Mouse (Mus musculus) lung, adult 10 weeks (tissue): ENCODE measurements around the gene Ppp2r5e. TPM values are rescaled to one million over a fixed set of nuclear protein-coding genes. Genes with fewer than 3 reads are reported as not detected.

ENCODE experiments used
- polyA plus RNA-seq: library from polyadenylated mRNA; stranded (reverse); fragments of 350-450 nt; fragmentation: Illumina TruSeq; extraction: RNeasy Lipid Tissue Mini Kit (QIAGEN cat#74804); gene quantifications from one replicate; pipeline ENCODE4 v1.2.3, GENCODE M21; 2014; ENCODE audit warnings: low read depth, low replicate concordance; ENCODE audit not compliant: insufficient read depth

Ppp2r5e gene
- polyA plus RNA-seq, result 14.3 TPM

GRCm38 (mm10) chr12:75596154-75597002 lies at the start of gene Ppp2r5e:
Gene Ppp2r5e, minus strand, starts transcription at chr12:75596245.

DNA sequence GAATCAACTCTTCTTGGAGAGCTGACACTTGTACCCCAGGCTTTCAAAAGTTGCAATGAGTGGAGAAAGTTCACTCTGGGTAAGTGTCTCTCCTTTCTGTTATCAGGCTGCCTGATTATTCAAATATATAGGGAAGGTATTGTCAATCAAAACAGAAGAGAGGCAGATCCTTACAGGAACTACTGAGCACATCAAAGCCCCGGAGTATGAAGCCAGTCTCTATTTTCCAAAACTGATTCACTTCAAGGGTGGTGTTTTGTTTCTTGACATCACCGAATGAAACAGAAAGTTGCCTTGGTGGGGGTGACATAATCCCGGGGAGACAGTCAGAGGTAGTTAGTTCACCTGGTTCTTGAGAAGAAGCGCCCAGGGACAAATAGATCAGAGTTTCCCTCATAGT lies 179.4 kb downstream of the Ppp2r5e start, which contains the start of gene Gphb5:
Gene Gphb5, minus strand, starts transcription at position 101 of the 400 bp plus-strand sequence.

Other genes with a start within 250 kb of the Ppp2r5e start
- gene Gphb5, start 179.5 kb downstream of the Ppp2r5e start, polyA plus RNA-seq, result not detected
- gene Wdr89, start 73.3 kb upstream of the Ppp2r5e start, polyA plus RNA-seq, result 6.9 TPM
- gene Sgpp1, start 139.5 kb upstream of the Ppp2r5e start, polyA plus RNA-seq, result 22.4 TPM
- 31.2 TPM for gene Syne2, start 221.9 kb upstream of the Ppp2r5e start, polyA plus RNA-seq